Mouse (Mus musculus) spleen, adult 2 months (tissue): Measurements from ENCODE around the gene Arhgap27.

ENCODE experiments used
- CTCF ChIP-seq: fragments of 200-500 bp; IDR thresholded peaks from 2 replicates; pipeline ENCODE4 v1.5.1; 2011; ENCODE audit warnings: mild to moderate bottlenecking, inconsistent platforms; ENCODE audit not compliant: insufficient read depth, insufficient read length, insufficient replicate concordance; ENCODE audit errors: extremely low read depth
- POLR2A ChIP-seq: fragments of 200-500 bp; IDR thresholded peaks from 2 replicates; pipeline ENCODE4 v1.6.1; 2011; ENCODE audit warnings: low read depth, low read length, inconsistent platforms

DNA sequence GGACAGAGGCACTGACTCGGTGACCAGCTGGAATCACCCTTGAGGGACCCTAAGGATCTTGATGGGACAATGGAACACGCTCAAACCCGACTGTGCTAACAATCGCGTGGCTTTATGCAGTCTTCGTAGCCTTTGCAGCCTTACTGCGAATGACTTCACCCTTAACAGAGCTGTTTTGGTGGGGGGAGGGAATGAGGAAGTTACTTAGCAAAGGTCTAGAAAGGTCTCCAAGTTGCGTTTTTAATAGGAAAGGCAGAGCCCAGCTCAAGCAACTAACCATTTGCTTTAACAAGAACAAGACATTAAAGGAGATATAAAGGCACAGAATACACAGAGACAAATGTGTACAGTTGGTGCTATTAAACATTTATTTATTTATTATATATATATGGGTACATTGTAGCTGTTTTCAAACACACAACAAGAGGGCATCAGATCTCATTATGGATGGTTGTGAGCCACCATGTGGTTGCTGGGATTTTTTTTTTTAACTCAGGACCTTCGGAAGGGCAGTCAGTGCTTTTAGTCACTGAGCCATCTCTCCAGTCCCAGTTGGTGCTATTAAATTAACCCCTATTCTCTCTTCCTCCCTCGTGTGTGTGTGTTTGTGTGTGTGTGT lies 53.4 kb downstream of the Arhgap27 start:
- TF ChIP-seq CTCF (no peak), POLR2A (no peak)
